Mouse (Mus musculus) midbrain, embryonic 10.5 days (tissue): ENCODE data around the gene Ece2. TPM values are rescaled to one million over a fixed set of nuclear protein-coding genes. Genes with fewer than 3 reads are reported as not detected.
A peak's percentile ranks its signal among the peaks of the same experiment; 100 is the strongest.

Experiments
- DNase-seq: peaks from one replicate; pipeline ENCODE4 v3.0.0-alpha.2; 2017; ENCODE audit warnings: low spot score
- H3K27ac ChIP-seq: fragments of 300-500 bp; sonication (generic); replicated peaks from 2 replicates; pipeline ENCODE4 v1.5.1; 2016; ENCODE audit warnings: mild to moderate bottlenecking
- H3K27me3 ChIP-seq: fragments of 300-500 bp; sonication (generic); 2 replicates; pipeline ENCODE4 v1.6.1; 2016; ENCODE audit warnings: low read depth, mild to moderate bottlenecking; ENCODE audit not compliant: poor library complexity, severe bottlenecking
- H3K36me3 ChIP-seq: fragments of 300-500 bp; sonication (generic); 2 replicates; pipeline ENCODE4 v1.6.1; 2016; ENCODE audit warnings: mild to moderate bottlenecking, moderate library complexity
- H3K4me1 ChIP-seq: fragments of 300-500 bp; sonication (generic); 2 replicates; pipeline ENCODE4 v1.6.1; 2016
- H3K4me3 ChIP-seq: fragments of 300-500 bp; sonication (generic); 2 replicates; pipeline ENCODE4 v1.5.1; 2016; ENCODE audit warnings: mild to moderate bottlenecking, moderate library complexity
- H3K9me3 ChIP-seq: fragments of 300-500 bp; sonication (generic); replicated peaks from 2 replicates; pipeline ENCODE4 v1.6.1; 2016; ENCODE audit warnings: mild to moderate bottlenecking
- WGBS: fragments of 180-500 bp; shearing (Covaris S2); methylation state at CpG from one replicate; pipeline ENCODE4 v1.1.7; 2016; 5-methylcytosine and 5-hydroxymethylcytosine counted together
- polyA plus RNA-seq: library from polyadenylated mRNA; unstranded; fragments of >200 nt; fragmentation: Nextera tagmentation; extraction: Ambion mirVana; gene quantifications from 2 replicates; pipeline ENCODE4 v1.2.1, GENCODE M21; 2016

Ece2 gene
- polyA plus RNA-seq, 1 experiment from 2014 or later, result 5.0 TPM

GRCm38 (mm10) chr16:20611357-20612227 is 18.0 kb upstream of the Ece2 start, which contains the start of the genes Eef1akmt4, Gm49333 and Alg3:
Gene Eef1akmt4 (plus strand): TSS chr16:20611593.
Gene Gm49333 (plus strand): TSS chr16:20611610.
Gene Alg3 (minus strand): TSS chr16:20611735.
- 2% methylated on average over 41 of the region's 41 CpGs for WGBS
- peak within 1 kb of the TSS; percentile 91 for H3K4me3 ChIP-seq
- peaks cover 33% of the 10 kb centered on the region for H3K36me3 ChIP-seq
- peaks cover 37% of the 10 kb centered on the region for H3K4me1 ChIP-seq
- H3K9me3 ChIP-seq, result no peaks in the 10 kb centered on the region
- DNase-seq, result peak; percentile 90
- H3K27ac ChIP-seq, result peak within 1 kb of the TSS; percentile 96
- H3K27me3 ChIP-seq, result no peaks in the 10 kb centered on the region

DNA sequence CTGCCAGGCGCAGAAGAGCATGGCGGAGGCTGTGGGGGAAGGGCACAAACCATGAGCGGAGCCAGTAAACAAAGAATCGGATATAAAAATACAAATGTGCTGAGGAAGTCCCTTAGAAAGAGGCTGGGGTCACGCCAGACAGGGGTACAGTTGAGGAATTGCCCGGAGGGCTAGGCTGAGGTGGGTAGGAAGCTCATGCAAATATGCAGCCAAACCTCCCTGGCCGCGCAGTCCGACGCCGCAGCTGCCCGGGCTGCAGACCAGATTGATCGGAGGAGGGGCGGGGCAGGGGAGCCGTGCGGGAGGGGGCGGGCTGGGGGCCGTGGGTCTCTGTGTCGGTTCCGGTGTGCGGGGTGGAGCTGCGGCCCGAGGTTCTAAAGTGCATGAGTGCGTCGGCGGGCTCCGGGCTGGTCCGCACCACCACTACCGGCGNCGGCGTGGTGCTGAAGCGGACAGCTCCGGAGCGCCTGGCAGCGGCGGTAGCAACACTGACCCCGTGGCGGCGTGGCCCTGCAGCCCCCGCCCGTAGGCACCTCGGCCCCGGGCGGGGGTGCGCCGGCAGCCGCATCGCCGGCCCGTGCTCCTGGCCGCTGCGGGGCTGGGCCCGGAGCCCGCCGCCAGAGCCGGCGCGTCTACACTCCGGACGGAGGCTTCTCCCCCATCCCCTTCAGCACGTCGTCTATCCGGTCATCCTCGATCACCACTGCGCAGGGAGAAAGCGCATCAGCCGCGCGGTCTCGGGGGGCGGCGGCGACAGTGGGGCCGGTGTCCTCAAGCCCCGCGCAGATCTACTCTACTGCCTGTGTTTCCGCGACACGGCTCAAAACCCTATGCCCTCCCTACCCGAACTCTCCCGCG is 9.9 kb upstream of the Ece2 start:
- Histone ChIP-seq H3K4me1 (peaks cover 45% of the 10 kb centered on the region), H3K4me3 (peak overlapping the region; percentile 86), H3K9me3 (no peaks in the 10 kb centered on the region), H3K27ac (peak overlapping the region; percentile 95), H3K36me3 (peaks cover 20% of the 10 kb centered on the region), H3K27me3 (peaks cover 27% of the 10 kb centered on the region)
- 2% methylated on average over 82 of the region's 83 CpGs for WGBS
- DNase-seq, result peak; percentile 68

- no peak for DNase-seq
- WGBS, result 0% methylated on average over 9 of the region's 9 CpGs
- no peaks in the 10 kb centered on the region for H3K9me3 ChIP-seq
- H3K36me3 ChIP-seq, result peaks cover 20% of the 10 kb centered on the region
- peaks cover 27% of the 10 kb centered on the region for H3K27me3 ChIP-seq
- peak overlapping the region; percentile 86 for H3K4me3 ChIP-seq
- H3K4me1 ChIP-seq, result peaks cover 45% of the 10 kb centered on the region
- peak overlapping the region; percentile 95 for H3K27ac ChIP-seq
These were observed 9.3 kb upstream of the Ece2 start for GRCm38 (mm10) chr16:20620399-20620735.

- Histone ChIP-seq H3K9me3 (no peaks in the 10 kb centered on the region), H3K4me1 (peaks cover 45% of the 10 kb centered on the region), H3K4me3 (peak overlapping the region; percentile 86), H3K27me3 (peaks cover 27% of the 10 kb centered on the region), H3K27ac (peak overlapping the region; percentile 95), H3K36me3 (peaks cover 20% of the 10 kb centered on the region)
- under 1% methylated on average over 32 of the region's 32 CpGs for WGBS
- peak; percentile 77 for DNase-seq
These were observed 8.9 kb upstream of the Ece2 start for GRCm38 (mm10) chr16:20620751-20621190.

DNA sequence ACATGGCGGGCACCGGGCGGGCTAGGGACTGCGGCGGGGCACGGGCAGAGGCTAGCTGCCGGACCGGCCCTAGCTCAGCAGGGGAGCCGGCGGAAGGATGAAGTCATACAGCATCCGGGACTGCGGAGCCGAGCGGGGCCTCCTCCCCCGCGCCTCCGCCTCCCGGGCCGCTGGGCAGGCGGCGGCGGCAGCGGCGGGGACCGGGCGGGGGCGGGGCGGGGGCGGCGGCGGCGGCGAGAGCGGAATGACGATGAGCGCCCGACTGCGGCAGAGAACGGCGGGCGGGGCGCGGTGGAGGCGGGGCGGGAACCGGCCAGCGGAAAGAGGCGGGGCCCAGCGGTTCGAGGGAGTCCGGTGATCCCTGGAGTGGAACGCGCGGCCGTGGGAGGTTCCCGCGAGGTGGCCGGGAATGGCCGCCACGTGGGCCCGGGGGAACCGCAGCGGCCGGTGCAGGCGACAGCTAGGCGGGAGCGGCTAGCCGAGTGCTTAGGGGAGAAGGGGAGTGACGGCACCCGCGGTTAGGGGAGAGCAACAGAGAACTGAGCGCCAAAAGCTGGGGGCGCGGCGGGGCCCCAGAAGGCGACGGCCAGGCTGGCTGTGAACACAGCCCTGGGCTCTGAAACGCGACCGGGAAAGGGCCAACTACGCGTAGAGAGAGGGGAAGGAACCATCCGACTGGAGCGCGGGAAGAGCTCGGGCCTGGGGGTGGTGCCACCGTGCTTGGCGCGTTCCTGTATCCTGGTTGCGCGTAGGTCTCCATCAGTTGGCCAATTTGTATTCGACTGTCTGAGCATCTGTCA is 8.2 kb upstream of the Ece2 start, which contains the start of gene Camk2n2:
TSS of gene Camk2n2 (minus strand) at position 97 of the 800 bp plus-strand sequence.
- Histone ChIP-seq H3K27ac (peak within 1 kb of the TSS; percentile 95), H3K9me3 (no peaks in the 10 kb centered on the region), H3K4me3 (peak within 1 kb of the TSS; percentile 86), H3K4me1 (peaks cover 45% of the 10 kb centered on the region), H3K27me3 (peaks cover 27% of the 10 kb centered on the region), H3K36me3 (peaks cover 16% of the 10 kb centered on the region)
- WGBS, result under 1% methylated on average over 85 of the region's 92 CpGs
- peak; percentile 77 for DNase-seq

DNA sequence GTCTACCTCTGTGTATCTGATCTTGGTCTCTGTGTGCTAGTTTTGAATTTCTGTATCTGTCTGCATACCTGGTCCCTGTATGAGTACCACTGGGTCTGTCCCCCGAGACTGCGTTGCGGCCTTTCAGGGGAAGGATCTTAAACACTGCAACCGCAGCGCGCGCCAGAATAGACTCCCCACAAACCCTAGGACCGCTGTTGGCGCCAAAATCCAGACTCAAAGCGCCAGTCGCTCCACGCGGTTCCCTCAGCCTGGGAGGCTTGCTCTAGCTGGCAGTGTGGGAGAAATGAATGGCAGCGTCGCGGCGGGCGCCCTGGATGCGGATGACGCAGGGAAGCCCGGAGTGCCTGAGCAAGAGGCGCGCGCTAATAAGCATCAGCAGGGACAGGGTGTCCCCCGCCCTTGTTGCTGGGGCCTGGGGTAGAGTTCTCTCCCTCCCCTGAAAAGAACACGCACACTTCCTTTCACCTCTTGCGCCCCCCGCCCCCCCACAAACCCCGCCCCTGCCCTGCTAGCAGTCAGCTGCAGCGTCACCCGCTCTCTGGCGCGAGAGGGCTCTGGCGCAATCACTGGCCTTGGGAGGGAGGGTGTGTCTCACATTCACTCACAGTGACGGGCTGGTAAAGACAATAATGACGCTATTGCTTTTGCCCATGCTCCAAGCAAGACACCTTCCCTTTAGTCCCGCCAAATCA is 7.5 kb upstream of the Ece2 start:
- H3K4me1 ChIP-seq, result peaks cover 45% of the 10 kb centered on the region
- no peaks in the 10 kb centered on the region for H3K9me3 ChIP-seq
- under 1% methylated on average over 35 of the region's 37 CpGs for WGBS
- H3K27me3 ChIP-seq, result peaks cover 27% of the 10 kb centered on the region
- H3K27ac ChIP-seq, result peak overlapping the region; percentile 95
- peak overlapping the region; percentile 86 for H3K4me3 ChIP-seq
- peak; percentile 78 for DNase-seq
- H3K36me3 ChIP-seq, result peaks cover 15% of the 10 kb centered on the region

DNA sequence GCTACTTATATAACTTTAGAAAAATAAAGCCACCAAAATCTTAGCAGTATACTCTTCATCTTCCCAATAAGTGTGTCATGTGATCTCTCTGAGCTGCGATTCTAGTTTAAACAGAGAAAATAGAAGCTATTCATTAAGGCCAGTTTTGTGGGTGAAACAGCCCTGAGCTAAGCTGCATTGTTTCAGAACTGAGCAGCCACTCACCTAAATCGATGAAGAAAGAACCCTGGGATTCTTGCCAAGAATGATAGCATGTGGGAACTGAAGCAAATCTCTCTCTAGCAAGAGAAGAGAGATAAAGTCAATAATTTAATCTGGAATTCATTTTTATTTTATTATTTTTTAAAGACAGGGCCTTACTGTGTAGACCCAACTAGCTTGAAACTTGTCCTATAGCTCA is 6.4 kb upstream of the Ece2 start:
- DNase-seq, result no peak

DNA sequence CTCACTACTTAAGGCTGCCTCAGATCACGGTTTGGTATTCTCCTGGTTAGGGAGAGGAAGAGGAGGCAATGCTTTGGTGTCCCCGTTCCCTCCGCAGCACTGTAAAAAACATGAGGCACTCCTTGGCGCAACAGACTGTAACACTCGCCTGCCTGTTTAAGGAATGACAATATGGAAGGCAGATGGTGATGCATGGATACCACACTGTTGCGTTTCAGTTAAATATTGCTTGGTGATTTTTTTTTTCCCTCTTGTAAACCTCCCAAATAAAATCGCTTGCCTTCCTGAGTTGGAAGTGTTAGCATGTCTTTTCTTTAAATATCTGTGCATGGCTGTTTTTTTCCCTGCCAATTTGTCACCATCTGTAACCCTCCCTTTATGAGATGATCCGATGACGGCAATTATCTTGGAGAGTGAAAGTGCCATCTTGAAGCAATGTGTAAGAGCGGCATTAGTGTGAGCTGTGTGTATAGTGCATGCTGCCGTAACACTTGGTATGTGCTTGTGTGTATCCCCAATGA is 697 bp upstream of the Ece2 start:
- Histone ChIP-seq H3K27ac (no peak overlapping the region), H3K9me3 (no peaks in the 10 kb centered on the region), H3K4me1 (peaks cover 18% of the 10 kb centered on the region), H3K36me3 (0 out of 2 replicates have a peak, but pooled peaks cover 6% of the 10 kb centered on the region), H3K27me3 (peaks cover 32% of the 10 kb centered on the region), H3K4me3 (peak overlapping the region; percentile 76; the same call in 1 of the 2 replicates)
- WGBS, result 61% methylated on average over 11 of the region's 11 CpGs
- DNase-seq, result no peak

More for the DNA sequence above, 6.4 kb upstream of the Ece2 start:
- Histone ChIP-seq H3K4me3 (no peak overlapping the region), H3K36me3 (peaks cover 7% of the 10 kb centered on the region; the same call in 1 of the 2 replicates), H3K9me3 (no peaks in the 10 kb centered on the region), H3K27ac (no peak overlapping the region), H3K4me1 (peaks cover 45% of the 10 kb centered on the region), H3K27me3 (peaks cover 28% of the 10 kb centered on the region)
- WGBS, result 63% methylated on average over 2 of the region's 2 CpGs

DNA sequence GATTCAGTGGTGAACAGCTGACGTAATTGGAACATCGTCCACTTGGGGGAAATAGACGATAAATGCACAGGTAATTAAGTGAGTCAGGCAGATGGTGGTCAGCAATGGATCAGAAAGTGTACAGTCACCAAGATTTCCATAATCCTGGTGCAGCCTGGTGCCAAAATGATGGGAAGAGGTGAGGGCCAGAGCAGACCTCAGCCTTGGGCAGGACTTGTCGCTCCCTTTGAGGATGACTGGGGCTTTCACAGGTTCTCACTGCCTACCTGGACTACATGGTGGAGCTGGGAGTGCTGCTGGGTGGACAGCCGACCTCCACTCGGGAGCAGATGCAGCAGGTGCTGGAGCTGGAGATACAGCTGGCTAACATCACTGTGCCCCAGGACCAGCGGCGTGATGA is 7.8 kb downstream of the Ece2 start:
- no peaks in the 10 kb centered on the region for H3K9me3 ChIP-seq
- no peaks in the 10 kb centered on the region for H3K27me3 ChIP-seq
- H3K36me3 ChIP-seq, result 0 out of 2 replicates have a peak, but pooled peaks cover 4% of the 10 kb centered on the region
- 0 out of 2 replicates have a peak, but pooled peaks cover 3% of the 10 kb centered on the region for H3K4me1 ChIP-seq
- H3K27ac ChIP-seq, result no peak overlapping the region
- DNase-seq, result no peak
- no peak overlapping the region for H3K4me3 ChIP-seq
- WGBS, result 86% methylated on average over 8 of the region's 8 CpGs

- Histone ChIP-seq H3K36me3 (no peaks in the 10 kb centered on the region), H3K4me3 (no peak overlapping the region), H3K27ac (no peak overlapping the region), H3K27me3 (no peaks in the 10 kb centered on the region), H3K4me1 (0 out of 2 replicates have a peak, but pooled peaks cover 3% of the 10 kb centered on the region), H3K9me3 (no peaks in the 10 kb centered on the region)
- no peak for DNase-seq
- WGBS, result 83% methylated on average over 8 of the region's 8 CpGs
These were observed 8.7 kb downstream of the Ece2 start for GRCm38 (mm10) chr16:20638367-20638766.

DNA sequence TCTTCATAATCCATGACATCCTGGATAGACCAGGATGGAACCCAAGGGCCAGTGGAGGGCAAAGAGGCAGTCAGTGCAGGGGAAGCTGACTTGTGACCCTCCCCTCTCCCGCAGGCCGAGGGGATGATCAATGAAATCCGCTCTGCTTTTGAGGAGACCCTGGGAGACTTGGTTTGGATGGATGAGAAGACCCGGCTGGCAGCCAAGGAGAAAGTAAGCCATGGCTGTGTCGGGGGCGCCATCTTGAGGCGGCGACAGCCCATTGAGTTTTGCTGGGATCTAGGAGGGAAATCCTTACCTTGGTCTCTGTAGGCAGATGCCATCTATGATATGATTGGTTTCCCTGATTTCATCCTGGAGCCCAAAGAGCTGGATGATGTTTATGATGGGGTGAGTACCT is 12.5 kb downstream of the Ece2 start:
- no peak overlapping the region for H3K27ac ChIP-seq
- no peaks in the 10 kb centered on the region for H3K27me3 ChIP-seq
- peak; percentile 73 for DNase-seq
- WGBS, result 6% methylated on average over 8 of the region's 8 CpGs
- no peak overlapping the region for H3K4me3 ChIP-seq
- H3K4me1 ChIP-seq, result 0 out of 2 replicates have a peak, but pooled peaks cover 3% of the 10 kb centered on the region
- H3K36me3 ChIP-seq, result no peaks in the 10 kb centered on the region
- no peaks in the 10 kb centered on the region for H3K9me3 ChIP-seq
